Mouse (Mus musculus): Measurements from ENCODE around the gene Ccdc28b. TPM values are rescaled to one million over a fixed set of nuclear protein-coding genes. Genes with fewer than 3 reads are reported as not detected.
A peak's percentile ranks its signal among the peaks of the same experiment; 100 is the strongest.

The Ccdc28b gene
- total and polyA plus RNA-seq, 3 experiments = 18.3 to 29.1 TPM; not detected in 1

DNA sequence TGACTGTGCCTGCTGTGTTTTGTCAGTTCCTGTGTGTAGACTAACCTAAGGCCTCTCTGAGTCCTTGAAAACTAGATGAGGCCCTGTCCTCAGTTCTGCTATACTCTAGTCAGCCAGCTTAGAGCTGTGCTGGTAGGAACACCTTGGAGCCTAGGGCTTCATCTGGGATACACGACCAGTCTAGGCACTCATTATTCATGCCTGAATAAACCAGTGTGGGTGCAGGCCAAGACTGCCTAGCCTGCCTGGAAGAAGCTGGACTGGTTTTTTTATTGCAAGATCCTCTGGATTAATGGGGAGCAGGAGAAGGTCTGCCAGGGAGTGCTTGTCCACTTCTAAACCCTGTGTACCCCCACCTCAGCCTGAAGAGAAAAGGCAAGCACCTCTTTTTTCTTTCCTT lies 36.8 kb downstream of the Ccdc28b start:
- Histone ChIP-seq H3K9ac (ENCODE audit: control insufficient read depth, low read depth, low read length, poor library complexity, severe bottlenecking) (no peak overlapping the region), H3K27ac (ENCODE audit: control insufficient read depth, low read depth, low read length) (no peak overlapping the region), H3K4me3 (ENCODE audit: control insufficient read depth in 1 of 2, insufficient read depth in 1 of 2, low read depth in 2 of 2, low read length in 2 of 2) (no peak overlapping the region), H3K9me3 (replicated peaks; ENCODE audit: insufficient read depth, low read length) (no peaks in the 10 kb centered on the region), H3K79me2 (ENCODE audit: control insufficient read depth, insufficient read depth, low read length, poor library complexity) (no peaks in the 10 kb centered on the region; the same call in 1 of the 2 replicates), H3K4me1 (ENCODE audit: control insufficient read depth in 1 of 2, insufficient read depth in 2 of 2, low read length in 2 of 2) (0 out of 4 replicates have a peak, but pooled peaks cover 0 to 3% of the 10 kb centered on the region in 2 experiments), H3K27me3 (ENCODE audit: control insufficient read depth in 1 of 2, insufficient read depth in 2 of 2, low read length in 2 of 2) (no peaks in the 10 kb centered on the region), H3K36me3 (ENCODE audit: control insufficient read depth in 1 of 2, insufficient read depth in 2 of 2, low read length in 2 of 2) (no peaks in the 10 kb centered on the region; a peak in 1 of 4 replicates)
- TF ChIP-seq ELF1 (IDR thresholded peaks at IDR 0.05; ENCODE audit: low read depth, low read length) (no peak), TBP (IDR thresholded peaks at IDR 0.05; ENCODE audit: low read depth, low read length) (no peak), KAT2A (conservative IDR thresholded peaks at IDR 0.05; ENCODE audit: low read depth, low read length) (no peak), POLR2AphosphoS5 (IDR thresholded peaks at IDR 0.05; ENCODE audit: borderline replicate concordance, low read depth, low read length) (no peak), MAFK (IDR thresholded peaks at IDR 0.05; ENCODE audit: borderline replicate concordance, low read depth, low read length) (no peak), NELFE (IDR thresholded peaks at IDR 0.05; ENCODE audit: low read depth, low read length) (no peak), ZMIZ1 (IDR thresholded peaks at IDR 0.05; ENCODE audit: low read depth, low read length) (no peak), SIN3A (IDR thresholded peaks at IDR 0.05; ENCODE audit: low read length) (no peak), MAZ (IDR thresholded peaks at IDR 0.05; ENCODE audit: low read depth, low read length) (no peak), RCOR1 (IDR thresholded peaks at IDR 0.05; ENCODE audit: low read depth, low read length) (no peak), E2F4 (IDR thresholded peaks at IDR 0.05; ENCODE audit: borderline replicate concordance, low read depth, low read length) (no peak), MYC (IDR thresholded peaks at IDR 0.05; ENCODE audit: low read depth, low read length) (no peak), ZC3H11A (IDR thresholded peaks at IDR 0.05; ENCODE audit: low read depth, low read length) (no peak), MXI1 (IDR thresholded peaks at IDR 0.05; ENCODE audit: low read depth, low read length) (no peak), CHD2 (IDR thresholded peaks at IDR 0.05; ENCODE audit: low read length) (no peak), EP300 (IDR thresholded peaks at IDR 0.05; ENCODE audit: low read depth in 1 of 2, low read length in 2 of 2) (no peak), HCFC1 (IDR thresholded peaks at IDR 0.05; ENCODE audit: low read depth, low read length) (no peak), TAL1 (IDR thresholded peaks at IDR 0.05; ENCODE audit: low read length) (no peak), JUND (IDR thresholded peaks at IDR 0.05; ENCODE audit: low read depth, low read length) (no peak)
- DNase-seq (ENCODE audit: low read depth, low spot score) = no peak

DNA sequence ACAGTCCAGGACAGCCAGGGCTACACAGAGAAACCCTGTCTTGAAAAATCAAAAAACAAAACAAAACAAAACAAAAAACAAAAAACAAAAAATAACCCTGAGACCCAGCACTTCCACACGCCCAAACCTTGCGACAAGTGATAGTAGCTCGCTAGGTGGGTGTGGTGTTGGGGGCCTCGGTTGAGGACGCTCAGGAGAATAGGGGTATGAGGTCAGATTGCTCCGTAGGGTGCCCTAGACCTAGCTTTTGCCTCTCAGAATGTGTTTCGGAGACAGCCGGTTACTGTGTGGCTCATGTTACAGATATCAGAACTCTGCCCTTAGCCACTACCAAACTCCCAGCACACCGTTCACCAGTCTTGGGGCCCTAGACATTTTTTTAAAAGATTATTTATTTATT lies 38.0 kb downstream of the Ccdc28b start:
- peak; percentile 65 for DNase-seq (ENCODE audit: low read depth, low spot score)
- Histone ChIP-seq H3K4me3 (ENCODE audit: control insufficient read depth in 1 of 2, insufficient read depth in 1 of 2, low read depth in 2 of 2, low read length in 2 of 2) (peak overlapping the region; percentile 58 to 63), H3K27ac (ENCODE audit: control insufficient read depth, low read depth, low read length) (0 out of 2 replicates have a peak overlapping the region, but pooled peaks have one; percentile 25), H3K36me3 (ENCODE audit: control insufficient read depth in 1 of 2, insufficient read depth in 2 of 2, low read length in 2 of 2) (no peaks in the 10 kb centered on the region), H3K9me3 (replicated peaks; ENCODE audit: insufficient read depth, low read length) (no peaks in the 10 kb centered on the region), H3K4me1 (ENCODE audit: control insufficient read depth in 1 of 2, insufficient read depth in 2 of 2, low read length in 2 of 2) (0 out of 4 replicates have a peak, but pooled peaks cover 0 to 3% of the 10 kb centered on the region in 2 experiments), H3K9ac (ENCODE audit: control insufficient read depth, low read depth, low read length, poor library complexity, severe bottlenecking) (peak overlapping the region; percentile 64), H3K27me3 (ENCODE audit: control insufficient read depth in 1 of 2, insufficient read depth in 2 of 2, low read length in 2 of 2) (no peaks in the 10 kb centered on the region), H3K79me2 (ENCODE audit: control insufficient read depth, insufficient read depth, low read length, poor library complexity) (no peaks in the 10 kb centered on the region; the same call in 1 of the 2 replicates)
- TF ChIP-seq NELFE (IDR thresholded peaks at IDR 0.05; ENCODE audit: low read depth, low read length) (0 out of 2 replicates have a peak, but pooled peaks have one; percentile 1), USF2 (IDR thresholded peaks at IDR 0.05; ENCODE audit: borderline replicate concordance in 1 of 2, insufficient read depth in 1 of 2, low read depth in 1 of 2, low read length in 2 of 2) (no peak)

All from MEL (cell line).